Mouse (Mus musculus): ENCODE data around the gene Samd14. TPM values are rescaled to one million over a fixed set of nuclear protein-coding genes. Genes with fewer than 3 reads are reported as not detected.

Samd14 gene
- polyA plus RNA-seq, 1 experiment, result 10.1 TPM

DNA sequence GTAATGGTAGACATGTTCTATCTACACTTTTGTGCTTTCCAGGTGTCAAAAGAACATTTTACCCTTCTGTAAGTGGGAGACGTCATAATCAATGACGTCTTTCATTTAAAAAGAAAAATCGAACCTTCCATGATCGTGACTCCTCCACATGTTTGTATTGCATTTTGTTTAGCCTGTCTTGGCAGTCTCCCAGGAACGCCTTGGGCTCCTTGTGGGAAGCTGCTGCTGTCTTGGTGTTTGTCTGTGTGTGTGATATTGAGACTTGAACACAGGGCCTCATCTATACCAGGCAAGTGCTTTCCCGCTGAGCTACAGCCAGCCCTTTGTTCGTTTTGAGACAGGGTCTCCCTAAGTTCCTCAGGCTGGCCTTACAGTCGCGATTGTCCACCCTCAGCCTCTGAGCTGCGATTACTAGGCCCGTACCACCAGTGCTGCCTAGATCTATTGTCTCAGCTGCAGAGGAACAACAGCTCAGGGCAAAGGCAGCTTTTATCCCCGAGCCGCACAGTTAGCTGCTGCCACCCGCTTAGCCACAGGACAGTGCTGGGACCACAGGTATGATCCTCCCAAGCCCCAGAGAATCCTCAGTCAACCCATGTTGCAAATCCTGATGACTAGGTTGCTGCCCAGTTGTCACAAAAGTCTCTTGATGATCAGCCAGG, 28.6 kb downstream of the Samd14 start:
- H3K27ac ChIP-seq (ENCODE audit: control insufficient read depth, insufficient read depth, low read length), result no peak overlapping the region
- H3K36me3 ChIP-seq (ENCODE audit: control insufficient read depth, insufficient read depth, low read length), result no peaks in the 10 kb centered on the region
- no peak for TF ChIP-seq POLR2A (IDR thresholded peaks at IDR 0.05; ENCODE audit: control insufficient read depth, extremely low read depth, insufficient read depth, low read length, poor library complexity)
- no peak for TF ChIP-seq CTCF (IDR thresholded peaks at IDR 0.05; ENCODE audit: borderline replicate concordance, control insufficient read depth, extremely low read depth, insufficient read depth, low read length, poor library complexity)
- peaks cover 12% of the 10 kb centered on the region for H3K4me1 ChIP-seq (replicated peaks; ENCODE audit: control insufficient read depth, insufficient read depth, low read length)
- no peaks in the 10 kb centered on the region for H3K27me3 ChIP-seq (ENCODE audit: control insufficient read depth, insufficient read depth, low read length)
- 96% methylated on average over 14 of the region's 14 CpGs for WGBS
- no peak for DNase-seq
- no peak overlapping the region for H3K4me3 ChIP-seq (ENCODE audit: control insufficient read depth, insufficient read depth, low read length)

DNA sequence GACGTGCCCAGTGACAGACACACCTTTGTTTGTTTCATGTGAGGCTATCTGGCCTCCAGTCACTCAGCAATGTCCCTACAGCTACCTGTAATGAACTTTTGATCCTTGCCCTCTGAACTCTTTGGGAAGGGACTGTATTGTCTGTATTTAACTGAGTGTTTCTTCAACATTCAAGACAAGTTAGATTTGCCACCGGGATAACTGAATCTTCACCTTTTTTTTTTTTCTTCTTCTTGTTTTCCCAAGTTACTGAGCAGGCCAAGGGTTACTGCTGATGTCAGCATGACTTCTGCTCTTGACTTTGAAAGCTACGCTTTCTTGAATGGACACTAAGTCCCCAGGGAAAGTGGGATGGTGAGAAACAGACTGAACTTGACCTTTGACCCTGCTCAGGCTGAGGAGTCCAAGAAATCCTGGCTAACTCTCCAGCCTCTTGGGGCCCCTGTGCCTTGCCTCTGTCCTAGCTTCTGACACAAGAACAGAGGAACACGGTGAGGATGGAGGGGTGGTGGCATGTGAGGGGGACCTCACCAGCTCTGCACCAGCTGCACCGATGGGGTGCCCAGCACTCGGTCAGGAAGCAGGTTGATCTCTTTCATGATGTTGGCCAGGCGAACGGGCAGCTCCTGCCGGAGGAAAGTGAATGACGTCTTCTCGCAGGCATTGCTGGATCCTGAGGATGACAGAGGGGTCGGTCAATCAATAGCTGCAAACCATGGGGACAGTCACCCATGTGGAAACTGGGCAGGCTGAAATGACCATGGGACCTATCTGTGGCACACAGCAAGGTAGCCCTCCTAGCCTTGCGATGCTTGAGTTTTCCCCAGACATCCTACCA, 29.4 kb downstream of the Samd14 start:
- TF ChIP-seq CTCF (IDR thresholded peaks at IDR 0.05; ENCODE audit: borderline replicate concordance, control insufficient read depth, extremely low read depth, insufficient read depth, low read length, poor library complexity), result no peak
- no peak for TF ChIP-seq POLR2A (IDR thresholded peaks at IDR 0.05; ENCODE audit: control insufficient read depth, extremely low read depth, insufficient read depth, low read length, poor library complexity)
- no peak overlapping the region for H3K4me3 ChIP-seq (ENCODE audit: control insufficient read depth, insufficient read depth, low read length)
- no peaks in the 10 kb centered on the region for H3K27me3 ChIP-seq (ENCODE audit: control insufficient read depth, insufficient read depth, low read length)
- no peak overlapping the region for H3K27ac ChIP-seq (ENCODE audit: control insufficient read depth, insufficient read depth, low read length)
- no peaks in the 10 kb centered on the region for H3K36me3 ChIP-seq (ENCODE audit: control insufficient read depth, insufficient read depth, low read length)
- WGBS, result 96% methylated on average over 13 of the region's 13 CpGs
- H3K4me1 ChIP-seq (replicated peaks; ENCODE audit: control insufficient read depth, insufficient read depth, low read length), result peaks cover 12% of the 10 kb centered on the region
- no peak for DNase-seq

DNA sequence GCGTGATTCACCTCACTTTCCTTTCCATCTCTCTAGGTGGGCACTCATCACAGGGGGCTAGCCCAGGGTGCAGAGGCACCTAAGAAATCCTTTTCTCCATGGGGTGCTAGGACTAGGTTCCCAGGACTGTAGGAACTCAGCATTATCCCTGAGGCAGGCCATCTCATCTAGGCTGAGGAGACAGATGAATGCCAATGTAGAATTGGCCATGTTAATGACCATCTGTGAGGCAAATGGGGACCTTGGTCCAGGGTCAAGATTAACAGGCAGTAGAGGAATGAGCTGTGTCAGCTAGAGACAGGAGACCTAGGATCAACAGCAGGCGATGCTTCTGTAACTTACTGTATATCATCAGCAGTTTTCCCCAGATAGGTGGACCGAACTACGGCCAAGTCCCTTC, 30.1 kb downstream of the Samd14 start:
- no peak for DNase-seq
- no peaks in the 10 kb centered on the region for H3K36me3 ChIP-seq (ENCODE audit: control insufficient read depth, insufficient read depth, low read length)
- no peak overlapping the region for H3K27ac ChIP-seq (ENCODE audit: control insufficient read depth, insufficient read depth, low read length)
- TF ChIP-seq POLR2A (IDR thresholded peaks at IDR 0.05; ENCODE audit: control insufficient read depth, extremely low read depth, insufficient read depth, low read length, poor library complexity) (no peak), CTCF (IDR thresholded peaks at IDR 0.05; ENCODE audit: borderline replicate concordance, control insufficient read depth, extremely low read depth, insufficient read depth, low read length, poor library complexity) (no peak)
- no peaks in the 10 kb centered on the region for H3K27me3 ChIP-seq (ENCODE audit: control insufficient read depth, insufficient read depth, low read length)
- 93% methylated on average over 4 of the region's 4 CpGs for WGBS
- no peak overlapping the region for H3K4me3 ChIP-seq (ENCODE audit: control insufficient read depth, insufficient read depth, low read length)
- peaks cover 12% of the 10 kb centered on the region for H3K4me1 ChIP-seq (replicated peaks; ENCODE audit: control insufficient read depth, insufficient read depth, low read length)

DNA sequence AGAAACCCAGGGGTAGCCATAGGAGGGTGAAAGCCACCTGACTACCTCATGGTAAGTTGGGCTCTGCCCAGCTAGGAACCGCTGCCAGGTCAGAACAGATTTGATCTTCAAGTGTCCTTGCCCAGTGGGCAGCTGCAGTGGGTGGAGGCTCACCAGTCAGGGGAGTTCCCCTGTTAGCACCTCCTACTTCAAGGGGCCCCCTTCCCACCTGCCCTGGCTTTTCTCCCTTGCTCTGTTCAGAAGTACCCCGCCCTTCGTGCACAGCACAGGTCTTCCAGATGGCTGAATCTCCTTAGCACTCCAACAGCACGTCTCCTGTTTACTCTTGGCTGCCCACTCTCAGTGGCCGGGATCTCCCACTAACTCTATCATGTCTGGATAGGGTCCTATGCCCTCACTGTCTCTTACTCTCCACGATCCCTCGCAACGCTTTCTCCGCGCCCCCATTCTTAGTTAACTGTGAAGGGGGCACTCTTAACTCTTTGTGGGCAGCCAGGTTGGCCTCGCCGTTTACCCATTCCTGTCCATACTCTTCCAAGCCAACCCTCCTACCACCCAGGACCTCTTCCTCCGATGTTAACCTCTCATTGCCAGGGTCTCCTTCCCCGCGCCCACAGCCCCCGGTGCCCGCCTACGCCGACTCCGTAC, 30.9 kb downstream of the Samd14 start:
- no peaks in the 10 kb centered on the region for H3K27me3 ChIP-seq (ENCODE audit: control insufficient read depth, insufficient read depth, low read length)
- H3K36me3 ChIP-seq (ENCODE audit: control insufficient read depth, insufficient read depth, low read length), result no peaks in the 10 kb centered on the region
- H3K4me1 ChIP-seq (replicated peaks; ENCODE audit: control insufficient read depth, insufficient read depth, low read length), result peaks cover 12% of the 10 kb centered on the region
- peak overlapping the region; percentile 89 for H3K4me3 ChIP-seq (ENCODE audit: control insufficient read depth, insufficient read depth, low read length)
- H3K27ac ChIP-seq (ENCODE audit: control insufficient read depth, insufficient read depth, low read length), result no peak overlapping the region
- 2% methylated on average over 20 of the region's 20 CpGs for WGBS
- TF ChIP-seq POLR2A (IDR thresholded peaks at IDR 0.05; ENCODE audit: control insufficient read depth, extremely low read depth, insufficient read depth, low read length, poor library complexity) (0 out of 2 replicates have a peak, but pooled peaks have one; percentile 5), CTCF (IDR thresholded peaks at IDR 0.05; ENCODE audit: borderline replicate concordance, control insufficient read depth, extremely low read depth, insufficient read depth, low read length, poor library complexity) (no peak)
- DNase-seq, result peak; percentile 37

DNA sequence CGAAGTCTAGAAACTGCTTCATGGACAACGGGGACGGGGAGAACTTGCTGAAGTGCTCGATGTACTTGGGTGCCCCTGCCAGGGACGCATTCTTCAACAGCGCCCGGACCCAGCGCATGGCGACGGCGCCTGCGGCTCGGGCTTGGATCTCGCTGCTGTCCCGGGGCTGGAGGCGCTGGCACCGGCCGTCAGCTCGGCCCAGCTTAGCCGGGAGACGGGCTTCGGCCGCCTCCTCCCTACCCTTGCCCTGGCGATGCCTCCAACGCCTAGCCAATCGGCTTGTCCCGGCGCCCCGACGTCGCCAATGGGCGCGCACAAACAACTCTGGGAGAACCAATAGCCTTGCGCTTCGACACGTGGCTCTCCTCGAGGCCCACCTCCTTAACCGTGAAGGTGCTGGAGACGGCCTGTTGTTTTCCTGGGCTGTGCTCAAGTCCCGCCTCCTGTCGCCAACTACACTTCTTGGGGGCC, 31.5 kb downstream of the Samd14 start, which contains the start of gene Pdk2:
TSS of gene Pdk2 (minus strand) at position 216 of the 471 bp plus-strand sequence.
- H3K4me1 ChIP-seq (replicated peaks; ENCODE audit: control insufficient read depth, insufficient read depth, low read length), result peaks cover 12% of the 10 kb centered on the region
- no peaks in the 10 kb centered on the region for H3K27me3 ChIP-seq (ENCODE audit: control insufficient read depth, insufficient read depth, low read length)
- H3K27ac ChIP-seq (ENCODE audit: control insufficient read depth, insufficient read depth, low read length), result no peak within 1 kb of the TSS
- TF ChIP-seq POLR2A (IDR thresholded peaks at IDR 0.05; ENCODE audit: control insufficient read depth, extremely low read depth, insufficient read depth, low read length, poor library complexity), result 0 out of 2 replicates have a peak, but pooled peaks have one; percentile 46
- no peak for TF ChIP-seq CTCF (IDR thresholded peaks at IDR 0.05; ENCODE audit: borderline replicate concordance, control insufficient read depth, extremely low read depth, insufficient read depth, low read length, poor library complexity)
- no peaks in the 10 kb centered on the region for H3K36me3 ChIP-seq (ENCODE audit: control insufficient read depth, insufficient read depth, low read length)
- WGBS, result under 1% methylated on average over 41 of the region's 41 CpGs
- DNase-seq, result peak; percentile 92
- H3K4me3 ChIP-seq (ENCODE audit: control insufficient read depth, insufficient read depth, low read length), result peak within 1 kb of the TSS; percentile 89

DNA sequence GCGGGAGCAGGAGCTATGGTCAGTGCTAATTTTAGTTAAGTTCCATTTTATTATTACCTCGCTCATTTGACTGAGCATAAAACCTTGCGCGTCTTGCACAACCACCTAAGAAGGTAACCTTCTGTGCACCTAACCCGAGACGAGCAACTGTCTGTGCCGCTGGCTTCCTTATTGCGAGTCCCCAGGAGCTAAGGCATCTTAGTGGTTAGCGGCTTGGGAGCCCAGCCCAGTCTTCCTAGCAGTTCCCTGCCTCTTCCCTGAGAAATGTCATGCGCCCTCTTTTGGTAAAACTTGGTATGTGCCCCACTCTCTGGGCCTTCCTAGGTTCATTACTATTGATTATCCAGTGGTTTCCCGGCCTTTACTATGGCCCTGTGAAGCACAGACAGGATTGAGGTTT, 32.4 kb downstream of the Samd14 start:
- WGBS, result 0% methylated on average over 11 of the region's 11 CpGs
- Histone ChIP-seq H3K36me3 (ENCODE audit: control insufficient read depth, insufficient read depth, low read length) (no peaks in the 10 kb centered on the region), H3K27me3 (ENCODE audit: control insufficient read depth, insufficient read depth, low read length) (no peaks in the 10 kb centered on the region), H3K4me1 (replicated peaks; ENCODE audit: control insufficient read depth, insufficient read depth, low read length) (peaks cover 12% of the 10 kb centered on the region), H3K27ac (ENCODE audit: control insufficient read depth, insufficient read depth, low read length) (no peak overlapping the region), H3K4me3 (ENCODE audit: control insufficient read depth, insufficient read depth, low read length) (peak overlapping the region; percentile 56)
- TF ChIP-seq POLR2A (IDR thresholded peaks at IDR 0.05; ENCODE audit: control insufficient read depth, extremely low read depth, insufficient read depth, low read length, poor library complexity) (no peak), CTCF (IDR thresholded peaks at IDR 0.05; ENCODE audit: borderline replicate concordance, control insufficient read depth, extremely low read depth, insufficient read depth, low read length, poor library complexity) (peak; percentile 81; the same call in 1 of the 2 replicates)
- peak; percentile 68 for DNase-seq

Measured in thymus, adult 2 months (tissue).